In the genomic region with DNA sequence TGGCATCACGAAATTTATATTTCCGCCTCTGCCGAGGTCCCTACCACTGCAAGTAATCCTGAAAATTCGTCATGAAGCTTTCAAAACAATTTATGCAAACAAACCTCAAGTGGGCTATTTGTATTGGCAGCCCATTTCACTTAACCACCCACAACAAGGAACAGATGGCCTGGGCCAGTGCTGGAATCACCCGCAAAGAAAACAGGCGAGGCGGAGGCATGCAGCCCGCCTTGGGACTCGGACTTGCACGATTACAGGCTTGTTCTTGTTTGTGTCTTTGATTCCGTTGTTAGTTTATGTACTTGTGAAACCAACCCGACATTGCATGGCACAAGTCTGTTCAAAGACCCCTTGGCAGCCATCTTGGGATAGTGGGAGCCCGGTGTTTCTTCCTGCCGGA, we compare ENCODE assay signal across 20 mouse cellular contexts. TPM values are rescaled to one million over a fixed set of nuclear protein-coding genes. Genes with fewer than 3 reads are reported as not detected.
DNase-seq lines count a peak whose midpoint lies in the region; ATAC-seq lines count a peak whose summit lies in the region.
"Had no signal": no experiment of that assay in that cellular context is flagged by ENCODE, and none has a peak within 500 bp of the region (broad histone marks: within the 10 kb centered on the region; RNA-seq: fewer than 3 reads in every experiment).

No protein-coding gene starts in this region.

- DNase-seq in heart, adult 11 months, result peak; percentile 85
- DNase-seq in heart, postnatal 14 days, result no peak
- peak; percentile 11 for DNase-seq in liver, embryonic 11.5 days (ENCODE audit: low spot score)
- DNase-seq in embryonic facial prominence, embryonic 10.5 days (ENCODE audit: low spot score), result peak; percentile 61
- peak; percentile 42 for DNase-seq in forelimb bud, embryonic 11.5 days (ENCODE audit: low read depth, low spot score)
- DNase-seq in thymus, postnatal 14 days, result no peak
- no peak for DNase-seq in gastrocnemius, adult 8-10 months (ENCODE audit: low spot score in 2 of 2)
- DNase-seq: adrenal gland, postnatal 14 days; heart, postnatal 10 days; kidney, adult 11 months; kidney, postnatal 36 days; midbrain, embryonic 14.5 days; right cerebral cortex, adult 18-20 months; thymus, postnatal 25 days had no signal

- no peaks in the 10 kb centered on the region for H3K4me1 ChIP-seq in liver, embryonic 11.5 days (replicated peaks; ENCODE audit: control insufficient read depth, insufficient read depth, low read length)
- H3K4me1 ChIP-seq in liver, embryonic 12.5 days, result no peaks in the 10 kb centered on the region
- H3K4me1 ChIP-seq in embryonic facial prominence, embryonic 10.5 days, result peaks cover 27% of the 10 kb centered on the region
- H3K4me1 ChIP-seq: hindbrain, embryonic 15.5 days had no signal

- H3K36me3 ChIP-seq in liver, embryonic 11.5 days (ENCODE audit: control insufficient read depth, insufficient read depth, low read length), result no peaks in the 10 kb centered on the region
- no peaks in the 10 kb centered on the region for H3K36me3 ChIP-seq in liver, embryonic 12.5 days
- H3K36me3 ChIP-seq in embryonic facial prominence, embryonic 10.5 days (replicated peaks), result no peaks in the 10 kb centered on the region
- H3K36me3 ChIP-seq: hindbrain, embryonic 15.5 days had no signal

- WGBS in liver, embryonic 11.5 days, result 87% methylated on average over 14 of the region's 14 CpGs
- WGBS in liver, embryonic 12.5 days (ENCODE audit: insufficient replicate concordance), result 73% methylated on average over 14 of the region's 14 CpGs
- WGBS in embryonic facial prominence, embryonic 10.5 days, result 49% methylated on average over 14 of the region's 14 CpGs

- H3K9ac ChIP-seq in liver, embryonic 11.5 days (ENCODE audit: low read depth, low read length), result no peak overlapping the region
- no peak overlapping the region for H3K9ac ChIP-seq in liver, embryonic 12.5 days
- H3K9ac ChIP-seq: hindbrain, embryonic 15.5 days; liver, embryonic 14.5 days had no signal

- no peak overlapping the region for H3K27ac ChIP-seq in liver, embryonic 11.5 days (ENCODE audit: low read depth, low read length)
- H3K27ac ChIP-seq in liver, embryonic 12.5 days, result no peak overlapping the region
- H3K27ac ChIP-seq in embryonic facial prominence, embryonic 10.5 days (replicated peaks), result no peak overlapping the region
- H3K27ac ChIP-seq: hindbrain, embryonic 15.5 days; liver, embryonic 14.5 days had no signal

- no peaks in the 10 kb centered on the region for H3K27me3 ChIP-seq in liver, embryonic 11.5 days (replicated peaks; ENCODE audit: control insufficient read depth, insufficient read depth, low read length)
- no peaks in the 10 kb centered on the region for H3K27me3 ChIP-seq in liver, embryonic 12.5 days (replicated peaks)
- H3K27me3 ChIP-seq in embryonic facial prominence, embryonic 10.5 days (replicated peaks; ENCODE audit: low read depth, poor library complexity, severe bottlenecking), result peaks cover 21% of the 10 kb centered on the region
- H3K27me3 ChIP-seq: hindbrain, embryonic 15.5 days had no signal

- H3K4me2 ChIP-seq in liver, embryonic 11.5 days, result no peak overlapping the region
- H3K4me2 ChIP-seq in liver, embryonic 12.5 days, result no peak overlapping the region
- H3K4me2 ChIP-seq: hindbrain, embryonic 15.5 days had no signal

- intact Hi-C loops in heart, postnatal 14 days (cut with DNase I), result no loop called here

- no peaks in the 10 kb centered on the region for H3K9me3 ChIP-seq in liver, embryonic 11.5 days (ENCODE audit: control insufficient read depth, low read length)
- no peaks in the 10 kb centered on the region for H3K9me3 ChIP-seq in liver, embryonic 12.5 days (replicated peaks)
- H3K9me3 ChIP-seq in embryonic facial prominence, embryonic 10.5 days, result no peaks in the 10 kb centered on the region
- H3K9me3 ChIP-seq: hindbrain, embryonic 15.5 days had no signal

- ATAC-seq in liver, embryonic 11.5 days (replicated peaks; ENCODE audit: low FRiP score), result no peak
- no peak for ATAC-seq in liver, embryonic 12.5 days

- H3K4me3 ChIP-seq in liver, embryonic 11.5 days (ENCODE audit: low read depth, low read length), result no peak overlapping the region
- H3K4me3 ChIP-seq in liver, embryonic 12.5 days, result no peak overlapping the region
- no peak overlapping the region for H3K4me3 ChIP-seq in embryonic facial prominence, embryonic 10.5 days
- H3K4me3 ChIP-seq: hindbrain, embryonic 15.5 days had no signal

RNA-seq across cellular contexts. Expression of a gene that starts 55.8 kb away (rescaled TPM):
- total RNA-seq in heart, postnatal 14 days (2021), result not detected
- 0.06 TPM in 1 of 2 replicates, not detected in the other for polyA plus RNA-seq in liver, embryonic 11.5 days (2014; fragmentation: Nextera tagmentation; extraction: Ambion mirVana)
- polyA plus RNA-seq in liver, embryonic 12.5 days (2016; fragmentation: Nextera tagmentation; extraction: Ambion mirVana), result 0.05 TPM in 1 of 2 replicates, not detected in the other
- 0.11 and 0.37 TPM in 2 replicates for polyA plus RNA-seq in embryonic facial prominence, embryonic 10.5 days (2016; fragmentation: Nextera tagmentation; extraction: Ambion mirVana)
- total RNA-seq in gastrocnemius, adult 8-10 months (2022), result not detected
- total RNA-seq: adrenal gland, postnatal 14 days; heart, adult 8-10 months; heart, postnatal 10 days; MEL had no signal
- polyA plus RNA-seq: spleen, adult 2 months had no signal

Comparison
In these comparisons a context has a peak if more than half of its experiments do, and no peak if none do; other contexts are left out.
1. DNase-seq: peak in heart, adult 11 months (single experiment), liver, embryonic 11.5 days (single experiment), embryonic facial prominence, embryonic 10.5 days (single experiment) and forelimb bud, embryonic 11.5 days (single experiment); none in heart, postnatal 14 days (0 of 2), thymus, postnatal 14 days (single experiment) and gastrocnemius, adult 8-10 months (0 of 2).